Mouse (Mus musculus): Measurements from ENCODE around the gene Eno3.
A peak's percentile ranks its signal among the peaks of the same experiment; 100 is the strongest.

DNA sequence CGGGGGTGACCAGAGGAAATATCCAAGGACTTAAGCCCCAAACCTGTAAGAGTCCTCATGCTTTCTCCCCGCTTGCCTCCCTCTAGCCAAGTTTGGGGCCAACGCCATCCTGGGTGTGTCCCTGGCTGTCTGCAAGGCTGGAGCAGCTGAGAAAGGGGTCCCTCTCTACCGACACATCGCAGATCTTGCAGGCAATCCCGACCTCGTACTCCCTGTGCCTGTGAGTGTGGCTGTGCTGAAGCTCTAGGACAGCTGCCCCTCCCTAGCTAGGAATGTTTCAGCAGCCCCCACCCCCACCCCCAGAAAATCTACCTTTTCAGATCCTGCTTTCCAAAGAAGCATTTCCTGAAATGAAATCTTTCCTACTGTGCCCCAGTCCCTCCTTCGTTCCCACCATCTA, 1.9 kb downstream of the Eno3 start:
- no peak for TF ChIP-seq CTCF (IDR thresholded peaks at IDR 0.05; ENCODE audit: control insufficient read depth, insufficient read depth, insufficient read length)
- TF ChIP-seq MAX (IDR thresholded peaks at IDR 0.05), result peak; percentile 11
- no peak for TF ChIP-seq MYOG (IDR thresholded peaks at IDR 0.05; ENCODE audit: control insufficient read depth, extremely low read depth, insufficient read length)
- TF ChIP-seq CEBPB (IDR thresholded peaks at IDR 0.05; ENCODE audit: low read depth), result no peak
- no peak for TF ChIP-seq MYOD1 (IDR thresholded peaks at IDR 0.05; ENCODE audit: control insufficient read depth, insufficient read length, low read depth)
- no peak for TF ChIP-seq FOSL1 (IDR thresholded peaks at IDR 0.05; ENCODE audit: insufficient read depth, low read length, poor library complexity, severe bottlenecking)
- TF ChIP-seq USF1 (IDR thresholded peaks at IDR 0.05; ENCODE audit: low read depth), result no peak

Measured in C2C12 (cell line).